Comparison of ENCODE assay signal across 9 mouse cellular contexts in genomic region chr7:45234922-45235571, GRCm38 (mm10). TPM values are rescaled to one million over a fixed set of nuclear protein-coding genes. Genes with fewer than 3 reads are reported as not detected.
DNase-seq lines count a peak whose midpoint lies in the region; ATAC-seq and TF ChIP-seq lines count a peak whose summit lies in the region.
"Had no signal": no experiment of that assay in that cellular context is flagged by ENCODE, and none has a peak within 500 bp of the region (broad histone marks: within the 10 kb centered on the region; RNA-seq: fewer than 3 reads in every experiment).

No protein-coding gene starts in this region.

- peaks cover 21 to 62% of the 10 kb centered on the region in 2 experiments for H3K4me1 ChIP-seq in CH12.LX (ENCODE audit: control insufficient read depth in 1 of 2, insufficient read depth in 2 of 2)
- H3K4me1 ChIP-seq in forebrain, embryonic 16.5 days (replicated peaks; ENCODE audit: control insufficient read depth, insufficient read depth, low read length), result peaks cover 23% of the 10 kb centered on the region
- peaks cover 7% of the 10 kb centered on the region; the same call in 1 of the 2 replicates for H3K4me1 ChIP-seq in hindbrain, postnatal 0 days (ENCODE audit: insufficient read depth, low read length)
- peaks cover 46% of the 10 kb centered on the region for H3K4me1 ChIP-seq in liver, embryonic 15.5 days (replicated peaks)
- peaks cover 21% of the 10 kb centered on the region for H3K4me1 ChIP-seq in neural tube, embryonic 15.5 days

- H3K27me3 ChIP-seq in CH12.LX (replicated peaks), result no peaks in the 10 kb centered on the region
- H3K27me3 ChIP-seq in forebrain, embryonic 16.5 days (replicated peaks; ENCODE audit: control insufficient read depth, insufficient read depth, low read length), result peaks cover 14% of the 10 kb centered on the region; the same call in 1 of the 2 replicates
- no peaks in the 10 kb centered on the region for H3K27me3 ChIP-seq in hindbrain, postnatal 0 days (ENCODE audit: insufficient read depth, low read length)
- no peaks in the 10 kb centered on the region; the same call in 1 of the 2 replicates for H3K27me3 ChIP-seq in liver, embryonic 15.5 days
- peaks cover 41% of the 10 kb centered on the region for H3K27me3 ChIP-seq in neural tube, embryonic 15.5 days (replicated peaks)

- in situ Hi-C loops in CH12.LX (cut with MboI; ENCODE audit: low pct_ligation_motif_present, low pct_unique_long_range_greater_than_20kb, low sequenced_read_pairs), result loop anchor here (5.0 kb wide), 1 partner anchor 37 kb away; no protein-coding TSS in a partner anchor

- 8% methylated on average over 21 of the region's 21 CpGs for WGBS in forebrain, embryonic 16.5 days
- 17% methylated on average over 21 of the region's 21 CpGs for WGBS in hindbrain, postnatal 0 days
- WGBS in liver, embryonic 15.5 days (ENCODE audit: insufficient replicate concordance), result 39% methylated on average over 21 of the region's 21 CpGs
- 12% methylated on average over 21 of the region's 21 CpGs for WGBS in neural tube, embryonic 15.5 days

- peaks cover 35 to 60% of the 10 kb centered on the region in 2 experiments for H3K36me3 ChIP-seq in CH12.LX (replicated peaks in 1 of 2; ENCODE audit: control insufficient read depth in 1 of 2, insufficient read depth in 1 of 2, low read length in 1 of 2)
- H3K36me3 ChIP-seq in forebrain, embryonic 16.5 days (ENCODE audit: control insufficient read depth, insufficient read depth), result no peaks in the 10 kb centered on the region
- H3K36me3 ChIP-seq in hindbrain, postnatal 0 days (ENCODE audit: insufficient read depth, low read length), result no peaks in the 10 kb centered on the region
- 0 out of 2 replicates have a peak, but pooled peaks cover 3% of the 10 kb centered on the region for H3K36me3 ChIP-seq in liver, embryonic 15.5 days (replicated peaks)
- H3K36me3 ChIP-seq in neural tube, embryonic 15.5 days, result no peaks in the 10 kb centered on the region

- no peak for TF ChIP-seq CTCF in CH12.LX (conservative IDR thresholded peaks at IDR 0.05 in 1 of 2, IDR thresholded peaks at IDR 0.05 in 1 of 2; ENCODE audit: low read depth in 2 of 2, low read length in 2 of 2)
- TF ChIP-seq CTCF in hindbrain, postnatal 0 days (IDR thresholded peaks at IDR 0.05; ENCODE audit: low read depth), result no peak

- H3K4me2 ChIP-seq in CH12.LX (ENCODE audit: insufficient read depth, low read depth, poor library complexity, severe bottlenecking), result no peak overlapping the region
- peak overlapping the region; percentile 43 for H3K4me2 ChIP-seq in forebrain, embryonic 16.5 days (ENCODE audit: low read length)
- H3K4me2 ChIP-seq in hindbrain, postnatal 0 days (ENCODE audit: low read depth, low read length), result peak overlapping the region; percentile 40
- H3K4me2 ChIP-seq in liver, embryonic 15.5 days, result peak overlapping the region; percentile 39
- peak overlapping the region; percentile 42 for H3K4me2 ChIP-seq in neural tube, embryonic 15.5 days

- TF ChIP-seq EP300 in CH12.LX (IDR thresholded peaks at IDR 0.05; ENCODE audit: low read length), result no peak

- H3K9me3 ChIP-seq in CH12.LX (replicated peaks; ENCODE audit: low read length), result no peaks in the 10 kb centered on the region
- H3K9me3 ChIP-seq in forebrain, embryonic 16.5 days (ENCODE audit: control insufficient read depth, low read length), result no peaks in the 10 kb centered on the region
- no peaks in the 10 kb centered on the region for H3K9me3 ChIP-seq in hindbrain, postnatal 0 days (ENCODE audit: low read length)
- H3K9me3 ChIP-seq in liver, embryonic 15.5 days (replicated peaks), result no peaks in the 10 kb centered on the region
- H3K9me3 ChIP-seq in neural tube, embryonic 15.5 days (replicated peaks), result no peaks in the 10 kb centered on the region

- no peak overlapping the region for H3K9ac ChIP-seq in CH12.LX (ENCODE audit: insufficient read depth, low read depth)
- peak overlapping the region; percentile 38; the same call in 1 of the 2 replicates for H3K9ac ChIP-seq in forebrain, embryonic 16.5 days (replicated peaks; ENCODE audit: low read depth, low read length)
- H3K9ac ChIP-seq in hindbrain, postnatal 0 days (replicated peaks; ENCODE audit: low read length), result no peak overlapping the region
- H3K9ac ChIP-seq in liver, embryonic 15.5 days, result no peak overlapping the region
- no peak overlapping the region for H3K9ac ChIP-seq in neural tube, embryonic 15.5 days (replicated peaks)

- no peak overlapping the region for H3K27ac ChIP-seq in CH12.LX (ENCODE audit: insufficient read depth, low read depth)
- H3K27ac ChIP-seq in forebrain, embryonic 16.5 days (ENCODE audit: low read length), result peak overlapping the region; percentile 5; the same call in 1 of the 2 replicates
- H3K27ac ChIP-seq in hindbrain, postnatal 0 days, result no peak overlapping the region
- no peak overlapping the region for H3K27ac ChIP-seq in liver, embryonic 15.5 days (replicated peaks)
- no peak overlapping the region for H3K27ac ChIP-seq in neural tube, embryonic 15.5 days (replicated peaks)

- no peak for TF ChIP-seq POLR2A in CH12.LX (IDR thresholded peaks at IDR 0.05; ENCODE audit: low read depth, low read length)

- H3K79me2 ChIP-seq in CH12.LX (replicated peaks; ENCODE audit: control insufficient read depth, extremely low read depth, insufficient read depth, poor library complexity, severe bottlenecking), result peaks cover 2% of the 10 kb centered on the region; the same call in 1 of the 2 replicates

- DNase-seq in CH12.LX (ENCODE audit: extremely low read depth), result peak; percentile 35
- peak; percentile 94 for DNase-seq in R1 (ENCODE audit: low read depth, low spot score)
- DNase-seq in hindbrain, postnatal 0 days (ENCODE audit: low spot score), result peak; percentile 57
- no peak for DNase-seq in cerebellum, postnatal 25 days
- DNase-seq in right cerebral cortex, adult 2 months (ENCODE audit: low spot score in 2 of 2), result no peak

- ATAC-seq in forebrain, embryonic 16.5 days, result peak; percentile 75
- peak; percentile 42 for ATAC-seq in hindbrain, postnatal 0 days
- no peak for ATAC-seq in liver, embryonic 15.5 days (ENCODE audit: insufficient read depth)
- peak; percentile 43; the same call in 1 of the 2 replicates for ATAC-seq in neural tube, embryonic 15.5 days (ENCODE audit: low FRiP score)

- no peak for TF ChIP-seq RAD21 in CH12.LX (IDR thresholded peaks at IDR 0.05; ENCODE audit: low read depth, low read length)

- dilution Hi-C loops in CH12.LX (cut with MboI; ENCODE audit: extremely low pct_ligation_motif_present, extremely low pct_unique_long_range_greater_than_20kb, low sequenced_read_pairs), result no loop called here

- H3K4me3 ChIP-seq in CH12.LX (replicated peaks in 1 of 3; ENCODE audit: low read depth in 2 of 3, low read length in 2 of 3, poor library complexity in 1 of 3), result peak overlapping the region in 1 of 3 experiments; percentile 57
- H3K4me3 ChIP-seq in forebrain, embryonic 16.5 days (replicated peaks; ENCODE audit: low read length), result peak overlapping the region; percentile 2; the same call in 1 of the 2 replicates
- no peak overlapping the region for H3K4me3 ChIP-seq in hindbrain, postnatal 0 days (ENCODE audit: low read length)
- H3K4me3 ChIP-seq in liver, embryonic 15.5 days (replicated peaks), result 0 out of 2 replicates have a peak overlapping the region, but pooled peaks have one; percentile 10
- peak overlapping the region; percentile 5; the same call in 1 of the 2 replicates for H3K4me3 ChIP-seq in neural tube, embryonic 15.5 days (replicated peaks)

RNA-seq across cellular contexts. Expression of gene Cd37, which starts 3.9 kb away (rescaled TPM):
- 71.3 and 91.1 TPM in 2 replicates for total RNA-seq in CH12.LX (2012; rRNA removed)
- total RNA-seq in CH12.LX (2014; rRNA removed), result 69.3 and 73.8 TPM in 2 replicates
- 397 and 437 TPM in 2 replicates for polyA plus RNA-seq in CH12.LX (2012; ENCODE audit: insufficient read length, low read depth)
- 1.5 and 1.6 TPM in 2 replicates for polyA plus RNA-seq in forebrain, embryonic 16.5 days (2015; fragmentation: Nextera tagmentation; extraction: Ambion mirVana)
- total RNA-seq in hindbrain, postnatal 0 days (2014; rRNA removed), result 0.40 and 1.0 TPM in 2 replicates
- polyA plus RNA-seq in hindbrain, postnatal 0 days (2015; fragmentation: Nextera tagmentation; extraction: Ambion mirVana), result 2.2 and 2.4 TPM in 2 replicates
- 15.1 and 16.7 TPM in 2 replicates for polyA plus RNA-seq in liver, embryonic 15.5 days (2015; fragmentation: Nextera tagmentation; extraction: Ambion mirVana)
- 1.7 and 12.4 TPM in 2 replicates for polyA plus RNA-seq in neural tube, embryonic 15.5 days (2015; fragmentation: Nextera tagmentation; extraction: Ambion mirVana)

RNA-seq across cellular contexts. Expression of gene Slc6a16, which starts 5.8 kb away (rescaled TPM):
- total RNA-seq in CH12.LX (2012; rRNA removed) (0.08 TPM in 1 of 2 replicates, not detected in the other), CH12.LX (2014; rRNA removed) (0.13 TPM in 1 of 2 replicates, not detected in the other)
- 0.37 and 0.49 TPM in 2 replicates for polyA plus RNA-seq in CH12.LX (2012; ENCODE audit: insufficient read length, low read depth)
- 0.30 and 0.47 TPM in 2 replicates for polyA plus RNA-seq in forebrain, embryonic 16.5 days (2015; fragmentation: Nextera tagmentation; extraction: Ambion mirVana)
- 1.3 and 1.8 TPM in 2 replicates for total RNA-seq in hindbrain, postnatal 0 days (2014; rRNA removed)
- polyA plus RNA-seq in hindbrain, postnatal 0 days (2015; fragmentation: Nextera tagmentation; extraction: Ambion mirVana), result 2.0 and 2.1 TPM in 2 replicates
- not detected in 2 replicates for polyA plus RNA-seq in liver, embryonic 15.5 days (2015; fragmentation: Nextera tagmentation; extraction: Ambion mirVana)
- polyA plus RNA-seq in neural tube, embryonic 15.5 days (2015; fragmentation: Nextera tagmentation; extraction: Ambion mirVana), result 0.67 and 0.78 TPM in 2 replicates
- total RNA-seq: neutrophil, adult 5-6 weeks had no signal

RNA-seq across cellular contexts. Expression of gene Tead2, which starts 19.5 kb away (rescaled TPM):
- 0.38 and 0.71 TPM in 2 replicates for total RNA-seq in CH12.LX (2012; rRNA removed)
- total RNA-seq in CH12.LX (2014; rRNA removed), result 0.31 and 0.84 TPM in 2 replicates
- polyA plus RNA-seq in CH12.LX (2012; ENCODE audit: insufficient read length, low read depth), result 2.5 and 3.0 TPM in 2 replicates
- 73.1 and 79.5 TPM in 2 replicates for polyA plus RNA-seq in forebrain, embryonic 16.5 days (2015; fragmentation: Nextera tagmentation; extraction: Ambion mirVana)
- 58.0 and 73.6 TPM in 2 replicates for total RNA-seq in hindbrain, postnatal 0 days (2014; rRNA removed)
- polyA plus RNA-seq in hindbrain, postnatal 0 days (2015; fragmentation: Nextera tagmentation; extraction: Ambion mirVana), result 36.0 and 37.3 TPM in 2 replicates
- 6.6 and 7.0 TPM in 2 replicates for polyA plus RNA-seq in liver, embryonic 15.5 days (2015; fragmentation: Nextera tagmentation; extraction: Ambion mirVana)
- polyA plus RNA-seq in neural tube, embryonic 15.5 days (2015; fragmentation: Nextera tagmentation; extraction: Ambion mirVana), result 28.9 and 44.5 TPM in 2 replicates
- total RNA-seq: neutrophil, adult 5-6 weeks had no signal

RNA-seq across cellular contexts. Expression of gene Dkkl1, which starts 23.1 kb away (rescaled TPM):
- total RNA-seq in CH12.LX (2012; rRNA removed) (1.3 and 1.6 TPM in 2 replicates), CH12.LX (2014; rRNA removed) (0.22 and 0.24 TPM in 2 replicates)
- 0.44 and 0.60 TPM in 2 replicates for polyA plus RNA-seq in CH12.LX (2012; ENCODE audit: insufficient read length, low read depth)
- 1.1 and 2.2 TPM in 2 replicates for polyA plus RNA-seq in forebrain, embryonic 16.5 days (2015; fragmentation: Nextera tagmentation; extraction: Ambion mirVana)
- total RNA-seq in hindbrain, postnatal 0 days (2014; rRNA removed), result 15.7 and 18.3 TPM in 2 replicates
- polyA plus RNA-seq in hindbrain, postnatal 0 days (2015; fragmentation: Nextera tagmentation; extraction: Ambion mirVana), result 24.0 and 25.4 TPM in 2 replicates
- polyA plus RNA-seq in liver, embryonic 15.5 days (2015; fragmentation: Nextera tagmentation; extraction: Ambion mirVana), result 2.0 and 2.4 TPM in 2 replicates
- polyA plus RNA-seq in neural tube, embryonic 15.5 days (2015; fragmentation: Nextera tagmentation; extraction: Ambion mirVana), result 15.6 and 17.7 TPM in 2 replicates

RNA-seq across cellular contexts. Expression of gene Ccdc155, which starts 30.4 kb away (rescaled TPM):
- total RNA-seq in CH12.LX (2012; rRNA removed), result 0.04 TPM in 1 of 2 replicates, not detected in the other
- total RNA-seq in CH12.LX (2014; rRNA removed), result not detected in 2 replicates
- polyA plus RNA-seq in CH12.LX (2012; ENCODE audit: insufficient read length, low read depth), result not detected in 2 replicates
- 0.58 and 0.95 TPM in 2 replicates for polyA plus RNA-seq in forebrain, embryonic 16.5 days (2015; fragmentation: Nextera tagmentation; extraction: Ambion mirVana)
- total RNA-seq in hindbrain, postnatal 0 days (2014; rRNA removed), result 0.10 TPM in 1 of 2 replicates, not detected in the other
- polyA plus RNA-seq in hindbrain, postnatal 0 days (2015; fragmentation: Nextera tagmentation; extraction: Ambion mirVana), result 0.46 and 0.55 TPM in 2 replicates
- polyA plus RNA-seq in liver, embryonic 15.5 days (2015; fragmentation: Nextera tagmentation; extraction: Ambion mirVana), result 0.07 and 0.13 TPM in 2 replicates
- polyA plus RNA-seq in neural tube, embryonic 15.5 days (2015; fragmentation: Nextera tagmentation; extraction: Ambion mirVana), result 0.36 and 0.60 TPM in 2 replicates

Comparison
In these comparisons a context has a peak if more than half of its experiments do, and no peak if none do; other contexts are left out.
1. DNase-seq: peak in CH12.LX (single experiment), R1 (single experiment) and hindbrain, postnatal 0 days (single experiment); none in cerebellum, postnatal 25 days (0 of 2) and right cerebral cortex, adult 2 months (0 of 2).
2. RNA of gene Cd37, which starts 3.9 kb away (polyA plus RNA-seq): 397 to 437 TPM in CH12.LX; 15.1 to 16.7 TPM in liver, embryonic 15.5 days, 2.2 to 2.4 TPM in hindbrain, postnatal 0 days, 1.7 to 12.4 TPM in neural tube, embryonic 15.5 days and 1.5 to 1.6 TPM in forebrain, embryonic 16.5 days; every median in the first group is over 10 times any median in the second.